Mouse (Mus musculus) urinary bladder, postnatal 10 days (tissue): ENCODE data around the gene Rnf225.

Experiments used
- DNase-seq: peaks from one replicate; pipeline ENCODE4 v3.0.0; 2022; ENCODE audit warnings: low spot score

Rnf225 gene

GRCm38 (mm10) chr7:12980291-12980690 lies 53.1 kb downstream of the Rnf225 start:
- DNase-seq, result no peak
